In genomic region chr6:45238117-45238516, GRCm38 (mm10) we compare ENCODE assay signal across 28 mouse cellular contexts.
DNase-seq lines count a peak whose midpoint lies in the region; ATAC-seq and TF ChIP-seq lines count a peak whose summit lies in the region.
"Had no signal": no experiment of that assay in that cellular context is flagged by ENCODE, and none has a peak within 500 bp of the region (broad histone marks: within the 10 kb centered on the region; RNA-seq: fewer than 3 reads in every experiment).

No protein-coding gene starts in this region.

- H3K36me3 ChIP-seq in forebrain, embryonic 15.5 days, result no peaks in the 10 kb centered on the region
- no peaks in the 10 kb centered on the region for H3K36me3 ChIP-seq in forebrain, embryonic 10.5 days (replicated peaks)
- no peaks in the 10 kb centered on the region for H3K36me3 ChIP-seq in hindbrain, postnatal 0 days (ENCODE audit: insufficient read depth, low read length)
- H3K36me3 ChIP-seq: embryonic facial prominence, embryonic 12.5 days; heart, embryonic 10.5 days; heart, embryonic 15.5 days; liver, embryonic 13.5 days had no signal

- H3K27ac ChIP-seq in forebrain, embryonic 15.5 days (replicated peaks), result no peak overlapping the region
- H3K27ac ChIP-seq in forebrain, embryonic 10.5 days, result no peak overlapping the region
- H3K27ac ChIP-seq in hindbrain, postnatal 0 days, result no peak overlapping the region
- H3K27ac ChIP-seq: embryonic facial prominence, embryonic 12.5 days; heart, embryonic 10.5 days; heart, embryonic 15.5 days; liver, embryonic 13.5 days had no signal

- H3K4me2 ChIP-seq in forebrain, embryonic 15.5 days (replicated peaks), result no peak overlapping the region
- H3K4me2 ChIP-seq in hindbrain, postnatal 0 days (ENCODE audit: low read depth, low read length), result no peak overlapping the region
- H3K4me2 ChIP-seq: embryonic facial prominence, embryonic 12.5 days; heart, embryonic 15.5 days; liver, embryonic 13.5 days had no signal

- H3K9ac ChIP-seq in forebrain, embryonic 15.5 days (replicated peaks), result no peak overlapping the region
- H3K9ac ChIP-seq in hindbrain, postnatal 0 days (replicated peaks; ENCODE audit: low read length), result no peak overlapping the region
- H3K9ac ChIP-seq: embryonic facial prominence, embryonic 12.5 days; heart, embryonic 15.5 days; liver, embryonic 13.5 days had no signal

- H3K4me3 ChIP-seq in forebrain, embryonic 15.5 days, result no peak overlapping the region
- no peak overlapping the region for H3K4me3 ChIP-seq in forebrain, embryonic 10.5 days
- no peak overlapping the region for H3K4me3 ChIP-seq in hindbrain, postnatal 0 days (ENCODE audit: low read length)
- H3K4me3 ChIP-seq: embryonic facial prominence, embryonic 12.5 days; heart, embryonic 10.5 days; heart, embryonic 15.5 days; liver, embryonic 13.5 days; megakaryocyte, embryonic 14.5 days had no signal

- H3K4me1 ChIP-seq in forebrain, embryonic 15.5 days, result no peaks in the 10 kb centered on the region
- H3K4me1 ChIP-seq in forebrain, embryonic 10.5 days, result peaks cover 6% of the 10 kb centered on the region; the same call in 1 of the 2 replicates
- no peaks in the 10 kb centered on the region for H3K4me1 ChIP-seq in hindbrain, postnatal 0 days (ENCODE audit: insufficient read depth, low read length)
- H3K4me1 ChIP-seq: embryonic facial prominence, embryonic 12.5 days; heart, embryonic 10.5 days; heart, embryonic 15.5 days; liver, embryonic 13.5 days had no signal

- 0 out of 2 replicates have a peak, but pooled peaks have one; percentile 29 for ATAC-seq in forebrain, embryonic 15.5 days (replicated peaks)
- 0 out of 2 replicates have a peak, but pooled peaks have one; percentile 29 for ATAC-seq in hindbrain, postnatal 0 days
- ATAC-seq: CD4-positive, CD25-positive, alpha-beta regulatory T cell, adult 4 months; inflammation-experienced regulatory T-cells, adult 6 months; lung, postnatal 0 days had no signal

- H3K27me3 ChIP-seq in forebrain, embryonic 15.5 days, result no peaks in the 10 kb centered on the region
- H3K27me3 ChIP-seq in forebrain, embryonic 10.5 days (ENCODE audit: poor library complexity, severe bottlenecking), result no peaks in the 10 kb centered on the region
- no peaks in the 10 kb centered on the region for H3K27me3 ChIP-seq in hindbrain, postnatal 0 days (ENCODE audit: insufficient read depth, low read length)
- H3K27me3 ChIP-seq: embryonic facial prominence, embryonic 12.5 days; heart, embryonic 15.5 days; liver, embryonic 13.5 days; megakaryocyte, embryonic 14.5 days had no signal

- no peak for DNase-seq in forebrain, embryonic 10.5 days (ENCODE audit: extremely low spot score, low spot score)
- peak; percentile 27 for DNase-seq in left cerebral cortex, postnatal 4 days
- no peak for DNase-seq in left cerebral cortex, adult 18-20 months (ENCODE audit: low spot score in 2 of 2)
- peak; percentile 19 for DNase-seq in hindbrain, postnatal 0 days (ENCODE audit: low spot score)
- no peak for DNase-seq in heart, postnatal 10 days
- DNase-seq in adrenal gland, postnatal 36 days, result no peak
- DNase-seq: adrenal gland, postnatal 14 days; cerebellum, adult 8-10 months; cerebellum, postnatal 36 days; embryo, embryonic 11 days; gastrocnemius, postnatal 25 days; heart, adult 11 months; heart, postnatal 36 days; kidney, adult 11 months; kidney, postnatal 25 days; liver, embryonic 13.5 days; lung, adult 18-20 months; lung, postnatal 4 days; thymus, adult 2 months; thymus, postnatal 4 days had no signal

- intact Hi-C loops in left cerebral cortex, postnatal 4 days (cut with DNase I), result no loop called here
- intact Hi-C loops in heart, postnatal 10 days (cut with DNase I), result no loop called here

- H3K9me3 ChIP-seq in forebrain, embryonic 15.5 days, result no peaks in the 10 kb centered on the region
- no peaks in the 10 kb centered on the region for H3K9me3 ChIP-seq in forebrain, embryonic 10.5 days
- no peaks in the 10 kb centered on the region for H3K9me3 ChIP-seq in hindbrain, postnatal 0 days (ENCODE audit: low read length)
- H3K9me3 ChIP-seq: embryonic facial prominence, embryonic 12.5 days; heart, embryonic 10.5 days; heart, embryonic 15.5 days; liver, embryonic 13.5 days; megakaryocyte, embryonic 14.5 days had no signal

- TF ChIP-seq CTCF in hindbrain, postnatal 0 days (IDR thresholded peaks at IDR 0.05; ENCODE audit: low read depth), result no peak

Comparison
In these comparisons a context has a peak if more than half of its experiments do, and no peak if none do; other contexts are left out.
1. DNase-seq: peak in left cerebral cortex, postnatal 4 days (single experiment) and hindbrain, postnatal 0 days (single experiment); none in forebrain, embryonic 10.5 days (single experiment), left cerebral cortex, adult 18-20 months (0 of 2), heart, postnatal 10 days (0 of 2) and adrenal gland, postnatal 36 days (0 of 2).